Mouse (Mus musculus) heart, embryonic 15.5 days (tissue): ENCODE measurements around the gene Tnnt3. TPM values are rescaled to one million over a fixed set of nuclear protein-coding genes. Genes with fewer than 3 reads are reported as not detected.

Experiments used
- ATAC-seq: fragments of 200-750 bp; cut with Nextera tagmentation; replicated peaks from 2 replicates; pipeline ENCODE4 v1.8.0; 2017; ENCODE audit warnings: low read depth, moderate TSS enrichment; ENCODE audit not compliant: insufficient number of reproducible peaks, insufficient read depth, low FRiP score
- H3K27ac ChIP-seq: fragments of 300-500 bp; sonication (generic); 2 replicates; pipeline ENCODE4 v1.5.1; 2015; ENCODE audit warnings: mild to moderate bottlenecking, inconsistent platforms
- H3K27me3 ChIP-seq: fragments of 300-500 bp; sonication (generic); 2 replicates; pipeline ENCODE4 v1.6.1; 2015; ENCODE audit warnings: inconsistent platforms
- H3K36me3 ChIP-seq: fragments of 300-500 bp; sonication (generic); 2 replicates; pipeline ENCODE4 v1.6.1; 2015; ENCODE audit warnings: mild to moderate bottlenecking, inconsistent platforms
- H3K4me1 ChIP-seq: fragments of 300-500 bp; sonication (generic); replicated peaks from 2 replicates; pipeline ENCODE4 v1.6.1; 2015; ENCODE audit warnings: inconsistent platforms
- H3K4me2 ChIP-seq: fragments of 300-500 bp; sonication (generic); 2 replicates; pipeline ENCODE4 v1.6.1; 2015; ENCODE audit warnings: inconsistent platforms, mild to moderate bottlenecking, moderate library complexity
- H3K4me3 ChIP-seq: fragments of 300-500 bp; sonication (generic); 2 replicates; pipeline ENCODE4 v1.5.1; 2015; ENCODE audit warnings: mild to moderate bottlenecking, inconsistent platforms
- H3K9ac ChIP-seq: fragments of 300-500 bp; sonication (generic); 2 replicates; pipeline ENCODE4 v1.6.1; 2015; ENCODE audit warnings: mild to moderate bottlenecking, inconsistent platforms
- H3K9me3 ChIP-seq: fragments of 300-500 bp; sonication (generic); replicated peaks from 2 replicates; pipeline ENCODE4 v1.6.1; 2016; ENCODE audit warnings: inconsistent platforms
- WGBS: fragments of 180-500 bp; shearing (Covaris S2); methylation state at CpG from one replicate; pipeline ENCODE4 v1.1.7; 2015; ENCODE audit warnings: mixed read lengths; 5-methylcytosine and 5-hydroxymethylcytosine counted together
- polyA plus RNA-seq: library from polyadenylated mRNA; unstranded; fragments of >200 nt; fragmentation: Nextera tagmentation; extraction: Ambion mirVana; gene quantifications from 2 replicates; pipeline ENCODE4 v1.2.1, GENCODE M21; 2015

Gene Tnnt3
- polyA plus RNA-seq, 1 experiment from 2014 or later: 4.8 TPM

- Histone ChIP-seq H3K36me3 (no peaks in the 10 kb centered on the region), H3K27ac (no peak overlapping the region), H3K4me1 (peaks cover 38% of the 10 kb centered on the region), H3K9ac (no peak overlapping the region), H3K9me3 (no peaks in the 10 kb centered on the region), H3K27me3 (no peaks in the 10 kb centered on the region), H3K4me2 (no peak overlapping the region), H3K4me3 (no peak overlapping the region)
- WGBS: 43% methylated on average over 4 of the region's 4 CpGs
- no peak for ATAC-seq
These were observed 7.9 kb downstream of the Tnnt3 start for GRCm38 (mm10) chr7:142506501-142506900.

- H3K27ac ChIP-seq: no peak overlapping the region
- no peak overlapping the region for H3K9ac ChIP-seq
- H3K9me3 ChIP-seq: no peaks in the 10 kb centered on the region
- H3K36me3 ChIP-seq: no peaks in the 10 kb centered on the region
- H3K4me1 ChIP-seq: peaks cover 38% of the 10 kb centered on the region
- WGBS: 91% methylated on average over 9 of the region's 9 CpGs
- no peak overlapping the region for H3K4me3 ChIP-seq
- H3K27me3 ChIP-seq: no peaks in the 10 kb centered on the region
- H3K4me2 ChIP-seq: no peak overlapping the region
- ATAC-seq: no peak
These were observed 8.8 kb downstream of the Tnnt3 start for GRCm38 (mm10) chr7:142507453-142507852.

GRCm38 (mm10) chr7:142509518-142509917 is 10.9 kb downstream of the Tnnt3 start:
- H3K9me3 ChIP-seq: no peaks in the 10 kb centered on the region
- H3K9ac ChIP-seq: no peak overlapping the region
- 53% methylated on average over 14 of the region's 14 CpGs for WGBS
- ATAC-seq: no peak
- H3K4me3 ChIP-seq: no peak overlapping the region
- H3K27me3 ChIP-seq: no peaks in the 10 kb centered on the region
- no peak overlapping the region for H3K4me2 ChIP-seq
- H3K36me3 ChIP-seq: no peaks in the 10 kb centered on the region
- H3K27ac ChIP-seq: peak overlapping the region; percentile 62
- peaks cover 38% of the 10 kb centered on the region for H3K4me1 ChIP-seq

GRCm38 (mm10) chr7:142510021-142510777 is 11.6 kb downstream of the Tnnt3 start:
- H3K27me3 ChIP-seq: no peaks in the 10 kb centered on the region
- no peak overlapping the region for H3K4me3 ChIP-seq
- 27% methylated on average over 12 of the region's 12 CpGs for WGBS
- H3K4me1 ChIP-seq: peaks cover 38% of the 10 kb centered on the region
- no peak overlapping the region for H3K9ac ChIP-seq
- H3K27ac ChIP-seq: peak overlapping the region; percentile 62
- H3K4me2 ChIP-seq: no peak overlapping the region
- no peaks in the 10 kb centered on the region for H3K9me3 ChIP-seq
- H3K36me3 ChIP-seq: no peaks in the 10 kb centered on the region
- 0 out of 2 replicates have a peak, but pooled peaks have one; percentile 52 for ATAC-seq

GRCm38 (mm10) chr7:142514048-142514447 is 15.4 kb downstream of the Tnnt3 start:
- peaks cover 40% of the 10 kb centered on the region for H3K4me1 ChIP-seq
- no peaks in the 10 kb centered on the region for H3K9me3 ChIP-seq
- no peak overlapping the region for H3K9ac ChIP-seq
- ATAC-seq: no peak
- no peak overlapping the region for H3K4me3 ChIP-seq
- H3K27ac ChIP-seq: no peak overlapping the region
- H3K27me3 ChIP-seq: no peaks in the 10 kb centered on the region
- H3K36me3 ChIP-seq: no peaks in the 10 kb centered on the region
- WGBS: 74% methylated on average over 4 of the region's 4 CpGs
- no peak overlapping the region for H3K4me2 ChIP-seq

GRCm38 (mm10) chr7:142516221-142516978 is 17.8 kb downstream of the Tnnt3 start:
- peak overlapping the region; percentile 28 for H3K4me2 ChIP-seq
- no peaks in the 10 kb centered on the region for H3K36me3 ChIP-seq
- no peak overlapping the region for H3K4me3 ChIP-seq

GRCm38 (mm10) chr7:142517531-142517930 is 18.9 kb downstream of the Tnnt3 start:
- H3K4me3 ChIP-seq: no peak overlapping the region
- H3K36me3 ChIP-seq: no peaks in the 10 kb centered on the region
- H3K9ac ChIP-seq: no peak overlapping the region
- peaks cover 30% of the 10 kb centered on the region for H3K4me1 ChIP-seq
- no peak overlapping the region; the same call in 1 of the 2 replicates for H3K27ac ChIP-seq
- no peak for ATAC-seq
- H3K27me3 ChIP-seq: no peaks in the 10 kb centered on the region
- no peak overlapping the region for H3K4me2 ChIP-seq
- no peaks in the 10 kb centered on the region for H3K9me3 ChIP-seq
- WGBS: 25% methylated on average over 3 of the region's 3 CpGs

More at GRCm38 (mm10) chr7:142516221-142516978, 17.8 kb downstream of the Tnnt3 start:
- WGBS: 40% methylated on average over 21 of the region's 21 CpGs
- Histone ChIP-seq H3K27me3 (no peaks in the 10 kb centered on the region), H3K4me1 (peaks cover 26% of the 10 kb centered on the region), H3K9ac (0 out of 2 replicates have a peak overlapping the region, but pooled peaks have one; percentile 5), H3K9me3 (no peaks in the 10 kb centered on the region), H3K27ac (peak overlapping the region; percentile 76)
- peak; percentile 61 for ATAC-seq

- Histone ChIP-seq H3K27ac (no peak overlapping the region), H3K9ac (no peak overlapping the region), H3K4me2 (no peak overlapping the region), H3K27me3 (no peaks in the 10 kb centered on the region), H3K9me3 (no peaks in the 10 kb centered on the region), H3K4me3 (no peak overlapping the region), H3K4me1 (peaks cover 50% of the 10 kb centered on the region), H3K36me3 (no peaks in the 10 kb centered on the region)
- 90% methylated on average over 4 of the region's 4 CpGs for WGBS
- ATAC-seq: no peak
These were observed 21.7 kb downstream of the Tnnt3 start for GRCm38 (mm10) chr7:142520331-142520730.

GRCm38 (mm10) chr7:142522352-142522751 is 23.7 kb downstream of the Tnnt3 start:
- WGBS: 31% methylated on average over 4 of the region's 4 CpGs
- Histone ChIP-seq H3K4me2 (no peak overlapping the region), H3K27ac (peak overlapping the region; percentile 88), H3K4me1 (peaks cover 46% of the 10 kb centered on the region), H3K4me3 (no peak overlapping the region), H3K36me3 (no peaks in the 10 kb centered on the region), H3K27me3 (no peaks in the 10 kb centered on the region), H3K9ac (0 out of 2 replicates have a peak overlapping the region, but pooled peaks have one; percentile 25), H3K9me3 (no peaks in the 10 kb centered on the region)
- no peak for ATAC-seq

GRCm38 (mm10) chr7:142523200-142523990 is 24.8 kb downstream of the Tnnt3 start:
- peak overlapping the region; percentile 6; the same call in 1 of the 2 replicates for H3K4me2 ChIP-seq
- no peaks in the 10 kb centered on the region for H3K27me3 ChIP-seq
- H3K36me3 ChIP-seq: no peaks in the 10 kb centered on the region
- peaks cover 42% of the 10 kb centered on the region for H3K4me1 ChIP-seq
- 18% methylated on average over 17 of the region's 17 CpGs for WGBS
- no peak overlapping the region for H3K4me3 ChIP-seq
- H3K27ac ChIP-seq: peak overlapping the region; percentile 88
- no peak for ATAC-seq
- H3K9ac ChIP-seq: peak overlapping the region; percentile 35; the same call in 1 of the 2 replicates
- H3K9me3 ChIP-seq: no peaks in the 10 kb centered on the region
